Mouse (Mus musculus): ENCODE results near the gene Aatf. TPM values are rescaled to one million over a fixed set of nuclear protein-coding genes. Genes with fewer than 3 reads are reported as not detected.

Gene Aatf
- polyA plus RNA-seq, 1 experiment from 2014 or later, result 58.5 TPM

- H3K9me3 ChIP-seq (ENCODE audit: control insufficient read depth, low read length), result no peaks in the 10 kb centered on the region
- H3K27me3 ChIP-seq (replicated peaks; ENCODE audit: control insufficient read depth, insufficient read depth, low read length), result no peaks in the 10 kb centered on the region
- H3K9ac ChIP-seq (replicated peaks; ENCODE audit: low read depth, low read length), result no peak overlapping the region
- 94% methylated on average over 4 of the region's 4 CpGs for WGBS
- no peak overlapping the region for H3K4me3 ChIP-seq (replicated peaks; ENCODE audit: low read length)
- no peak for ATAC-seq
- H3K36me3 ChIP-seq (ENCODE audit: control insufficient read depth, insufficient read depth), result no peaks in the 10 kb centered on the region
- H3K4me1 ChIP-seq (replicated peaks; ENCODE audit: control insufficient read depth, insufficient read depth, low read length), result no peaks in the 10 kb centered on the region; the same call in 1 of the 2 replicates
- no peak overlapping the region for H3K4me2 ChIP-seq (ENCODE audit: low read length)
- no peak overlapping the region for H3K27ac ChIP-seq (ENCODE audit: low read length)
Observed at GRCm38 (mm10) chr11:84475991-84476390, 37.3 kb downstream of the Aatf start.

GRCm38 (mm10) chr11:84473093-84473667 lies 40.1 kb downstream of the Aatf start:
- 91% methylated on average over 4 of the region's 4 CpGs for WGBS
- no peaks in the 10 kb centered on the region for H3K9me3 ChIP-seq (ENCODE audit: control insufficient read depth, low read length)
- no peak overlapping the region for H3K4me3 ChIP-seq (replicated peaks; ENCODE audit: low read length)
- H3K4me1 ChIP-seq (replicated peaks; ENCODE audit: control insufficient read depth, insufficient read depth, low read length), result no peaks in the 10 kb centered on the region
- no peak overlapping the region for H3K4me2 ChIP-seq (ENCODE audit: low read length)
- H3K36me3 ChIP-seq (ENCODE audit: control insufficient read depth, insufficient read depth), result peaks cover 6% of the 10 kb centered on the region; the same call in 1 of the 2 replicates
- no peak overlapping the region for H3K9ac ChIP-seq (replicated peaks; ENCODE audit: low read depth, low read length)
- H3K27me3 ChIP-seq (replicated peaks; ENCODE audit: control insufficient read depth, insufficient read depth, low read length), result no peaks in the 10 kb centered on the region
- ATAC-seq, result no peak
- no peak overlapping the region for H3K27ac ChIP-seq (ENCODE audit: low read length)

GRCm38 (mm10) chr11:84464571-84464970 lies 48.8 kb downstream of the Aatf start:
- H3K4me1 ChIP-seq (replicated peaks; ENCODE audit: control insufficient read depth, insufficient read depth, low read length), result 0 out of 2 replicates have a peak, but pooled peaks cover 2% of the 10 kb centered on the region
- H3K27me3 ChIP-seq (replicated peaks; ENCODE audit: control insufficient read depth, insufficient read depth, low read length), result no peaks in the 10 kb centered on the region
- H3K27ac ChIP-seq (ENCODE audit: low read length), result no peak overlapping the region
- H3K4me3 ChIP-seq (replicated peaks; ENCODE audit: low read length), result no peak overlapping the region
- no peak overlapping the region for H3K9ac ChIP-seq (replicated peaks; ENCODE audit: low read depth, low read length)
- no peaks in the 10 kb centered on the region; the same call in 1 of the 2 replicates for H3K36me3 ChIP-seq (ENCODE audit: control insufficient read depth, insufficient read depth)
- no peak overlapping the region for H3K4me2 ChIP-seq (ENCODE audit: low read length)
- WGBS, result 39% methylated on average over 5 of the region's 5 CpGs
- peak; percentile 47; the same call in 1 of the 2 replicates for ATAC-seq
- no peaks in the 10 kb centered on the region for H3K9me3 ChIP-seq (ENCODE audit: control insufficient read depth, low read length)

- Histone ChIP-seq H3K4me1 (replicated peaks; ENCODE audit: control insufficient read depth, insufficient read depth, low read length) (no peaks in the 10 kb centered on the region), H3K9me3 (ENCODE audit: control insufficient read depth, low read length) (no peaks in the 10 kb centered on the region), H3K4me3 (replicated peaks; ENCODE audit: low read length) (no peak overlapping the region), H3K27me3 (replicated peaks; ENCODE audit: control insufficient read depth, insufficient read depth, low read length) (no peaks in the 10 kb centered on the region), H3K27ac (ENCODE audit: low read length) (no peak overlapping the region), H3K9ac (replicated peaks; ENCODE audit: low read depth, low read length) (no peak overlapping the region), H3K36me3 (ENCODE audit: control insufficient read depth, insufficient read depth) (no peaks in the 10 kb centered on the region), H3K4me2 (ENCODE audit: low read length) (no peak overlapping the region)
- ATAC-seq, result no peak
- WGBS, result 90% methylated on average over 7 of the region's 7 CpGs
Observed at GRCm38 (mm10) chr11:84453901-84454300, 59.4 kb downstream of the Aatf start.

- no peaks in the 10 kb centered on the region for H3K27me3 ChIP-seq (replicated peaks; ENCODE audit: control insufficient read depth, insufficient read depth, low read length)
- no peaks in the 10 kb centered on the region for H3K9me3 ChIP-seq (ENCODE audit: control insufficient read depth, low read length)
- H3K36me3 ChIP-seq (ENCODE audit: control insufficient read depth, insufficient read depth), result no peaks in the 10 kb centered on the region
- ATAC-seq, result no peak
- H3K4me2 ChIP-seq (ENCODE audit: low read length), result no peak overlapping the region
- H3K4me3 ChIP-seq (replicated peaks; ENCODE audit: low read length), result no peak overlapping the region
- H3K27ac ChIP-seq (ENCODE audit: low read length), result no peak overlapping the region
- no peaks in the 10 kb centered on the region for H3K4me1 ChIP-seq (replicated peaks; ENCODE audit: control insufficient read depth, insufficient read depth, low read length)
- H3K9ac ChIP-seq (replicated peaks; ENCODE audit: low read depth, low read length), result no peak overlapping the region
- whole genome bisulfite sequencing, result 93% methylated on average over 4 of the region's 4 CpGs
Observed at GRCm38 (mm10) chr11:84442554-84443331, 70.6 kb downstream of the Aatf start.

GRCm38 (mm10) chr11:84440402-84440801 lies 72.9 kb downstream of the Aatf start:
- no peak overlapping the region for H3K27ac ChIP-seq (ENCODE audit: low read length)
- no peaks in the 10 kb centered on the region for H3K4me1 ChIP-seq (replicated peaks; ENCODE audit: control insufficient read depth, insufficient read depth, low read length)
- WGBS, result 79% methylated on average over 3 of the region's 3 CpGs
- no peak overlapping the region for H3K9ac ChIP-seq (replicated peaks; ENCODE audit: low read depth, low read length)
- H3K9me3 ChIP-seq (ENCODE audit: control insufficient read depth, low read length), result no peaks in the 10 kb centered on the region
- H3K27me3 ChIP-seq (replicated peaks; ENCODE audit: control insufficient read depth, insufficient read depth, low read length), result no peaks in the 10 kb centered on the region
- no peak overlapping the region for H3K4me3 ChIP-seq (replicated peaks; ENCODE audit: low read length)
- H3K4me2 ChIP-seq (ENCODE audit: low read length), result no peak overlapping the region
- H3K36me3 ChIP-seq (ENCODE audit: control insufficient read depth, insufficient read depth), result no peaks in the 10 kb centered on the region
- ATAC-seq, result no peak

GRCm38 (mm10) chr11:84434879-84435278 lies 78.4 kb downstream of the Aatf start:
- H3K4me3 ChIP-seq (replicated peaks; ENCODE audit: low read length), result no peak overlapping the region
- no peak for ATAC-seq
- H3K4me1 ChIP-seq (replicated peaks; ENCODE audit: control insufficient read depth, insufficient read depth, low read length), result no peaks in the 10 kb centered on the region
- H3K27me3 ChIP-seq (replicated peaks; ENCODE audit: control insufficient read depth, insufficient read depth, low read length), result no peaks in the 10 kb centered on the region
- no peaks in the 10 kb centered on the region for H3K36me3 ChIP-seq (ENCODE audit: control insufficient read depth, insufficient read depth)
- WGBS, result 67% methylated on average over 6 of the region's 6 CpGs
- no peak overlapping the region for H3K4me2 ChIP-seq (ENCODE audit: low read length)
- H3K27ac ChIP-seq (ENCODE audit: low read length), result no peak overlapping the region
- no peaks in the 10 kb centered on the region for H3K9me3 ChIP-seq (ENCODE audit: control insufficient read depth, low read length)
- H3K9ac ChIP-seq (replicated peaks; ENCODE audit: low read depth, low read length), result no peak overlapping the region

- 89% methylated on average over 4 of the region's 4 CpGs for WGBS
- Histone ChIP-seq H3K27ac (ENCODE audit: low read length) (no peak overlapping the region), H3K36me3 (ENCODE audit: control insufficient read depth, insufficient read depth) (no peaks in the 10 kb centered on the region), H3K4me3 (replicated peaks; ENCODE audit: low read length) (no peak overlapping the region), H3K4me1 (replicated peaks; ENCODE audit: control insufficient read depth, insufficient read depth, low read length) (no peaks in the 10 kb centered on the region), H3K9me3 (ENCODE audit: control insufficient read depth, low read length) (no peaks in the 10 kb centered on the region), H3K9ac (replicated peaks; ENCODE audit: low read depth, low read length) (no peak overlapping the region), H3K4me2 (ENCODE audit: low read length) (no peak overlapping the region), H3K27me3 (replicated peaks; ENCODE audit: control insufficient read depth, insufficient read depth, low read length) (no peaks in the 10 kb centered on the region)
- ATAC-seq, result no peak
Observed at GRCm38 (mm10) chr11:84430336-84430735, 83.0 kb downstream of the Aatf start.

- WGBS, result 54% methylated on average over 1 of the region's 1 CpGs
Observed at GRCm38 (mm10) chr11:84429581-84429980, 83.7 kb downstream of the Aatf start.

More at GRCm38 (mm10) chr11:84429581-84429980, 83.7 kb downstream of the Aatf start:
- H3K36me3 ChIP-seq (ENCODE audit: control insufficient read depth, insufficient read depth), result no peaks in the 10 kb centered on the region
- no peak overlapping the region for H3K27ac ChIP-seq (ENCODE audit: low read length)
- H3K4me3 ChIP-seq (replicated peaks; ENCODE audit: low read length), result no peak overlapping the region
- H3K27me3 ChIP-seq (replicated peaks; ENCODE audit: control insufficient read depth, insufficient read depth, low read length), result no peaks in the 10 kb centered on the region
- H3K4me1 ChIP-seq (replicated peaks; ENCODE audit: control insufficient read depth, insufficient read depth, low read length), result no peaks in the 10 kb centered on the region
- H3K4me2 ChIP-seq (ENCODE audit: low read length), result no peak overlapping the region
- H3K9me3 ChIP-seq (ENCODE audit: control insufficient read depth, low read length), result no peaks in the 10 kb centered on the region
- H3K9ac ChIP-seq (replicated peaks; ENCODE audit: low read depth, low read length), result no peak overlapping the region
- peak; percentile 78 for ATAC-seq
